21 mouse cellular contexts compared by ENCODE assay signal in genomic region chr4:41504325-41504724, GRCm38 (mm10). TPM values are rescaled to one million over a fixed set of nuclear protein-coding genes. Genes with fewer than 3 reads are reported as not detected.
DNase-seq lines count a peak whose midpoint lies in the region; ATAC-seq and TF ChIP-seq lines count a peak whose summit lies in the region.
"Had no signal": no experiment of that assay in that cellular context is flagged by ENCODE, and none has a peak within 500 bp of the region (broad histone marks: within the 10 kb centered on the region; RNA-seq: fewer than 3 reads in every experiment).

No protein-coding gene starts in this region.

- intact Hi-C loops in gastrocnemius, adult 2 months (cut with DNase I), result no loop called here

- H3K36me3 ChIP-seq in liver, embryonic 14.5 days (replicated peaks; ENCODE audit: control insufficient read depth, insufficient read depth, low read depth), result no peaks in the 10 kb centered on the region
- H3K36me3 ChIP-seq: embryonic facial prominence, embryonic 13.5 days; heart, embryonic 10.5 days; liver, embryonic 13.5 days; neural tube, embryonic 12.5 days had no signal

- H3K4me1 ChIP-seq in liver, embryonic 14.5 days (replicated peaks; ENCODE audit: control insufficient read depth in 2 of 2, insufficient read depth in 2 of 2, low read length in 1 of 2), result peaks cover 0 to 18% of the 10 kb centered on the region in 2 experiments; a peak in 3 of 4 replicates

- ATAC-seq in liver, embryonic 14.5 days (ENCODE audit: insufficient read depth), result no peak

- WGBS in liver, embryonic 14.5 days (ENCODE audit: insufficient replicate concordance), result 57% methylated on average over 5 of the region's 5 CpGs

- no peak overlapping the region for H3K9ac ChIP-seq in liver, embryonic 14.5 days (replicated peaks)
- H3K9ac ChIP-seq: embryonic facial prominence, embryonic 13.5 days; hindbrain, embryonic 14.5 days; liver, embryonic 13.5 days; neural tube, embryonic 12.5 days had no signal

- DNase-seq in gastrocnemius, adult 2 months, result peak; percentile 6
- DNase-seq in gastrocnemius, postnatal 10 days, result no peak
- DNase-seq in liver, embryonic 14.5 days (ENCODE audit: low read depth in 3 of 3, low spot score in 3 of 3), result no peak
- no peak for DNase-seq in liver
- DNase-seq in A20 (ENCODE audit: low read depth, low spot score), result peak; percentile 26
- peak; percentile 61 for DNase-seq in ZHBTc4 (ENCODE audit: low read depth, low spot score)
- DNase-seq in c-Kit-positive CD71-positive TER-119-positive erythroid progenitor cells, embryonic 14.5 days (ENCODE audit: low spot score), result no peak
- DNase-seq: adrenal gland, postnatal 25 days; cerebellum, adult 2 months; gastrocnemius, postnatal 14 days; kidney, adult 2 months; kidney, postnatal 36 days; liver, embryonic 13.5 days; lung, postnatal 36 days; right cerebral cortex, postnatal 14 days had no signal

- H3K9me3 ChIP-seq in liver, embryonic 14.5 days (ENCODE audit: control insufficient read depth, low read length), result no peaks in the 10 kb centered on the region
- H3K9me3 ChIP-seq: embryonic facial prominence, embryonic 13.5 days; heart, embryonic 10.5 days; liver, embryonic 13.5 days; neural tube, embryonic 12.5 days had no signal

- peak; percentile 43 for TF ChIP-seq CTCF in gastrocnemius, adult 2 months (IDR thresholded peaks at IDR 0.05)
- peak; percentile 26; the same call in 1 of the 2 replicates for TF ChIP-seq CTCF in liver, embryonic 14.5 days (IDR thresholded peaks at IDR 0.05; ENCODE audit: low read depth)

- H3K27ac ChIP-seq in gastrocnemius, adult 2 months, result no peak overlapping the region
- H3K27ac ChIP-seq in liver, embryonic 14.5 days, result no peak overlapping the region
- H3K27ac ChIP-seq: embryonic facial prominence, embryonic 13.5 days; heart, embryonic 10.5 days; hindbrain, embryonic 14.5 days; liver, embryonic 13.5 days; neural tube, embryonic 12.5 days had no signal

- no peak overlapping the region for H3K4me2 ChIP-seq in liver, embryonic 14.5 days (ENCODE audit: low read depth)
- H3K4me2 ChIP-seq: embryonic facial prominence, embryonic 13.5 days; hindbrain, embryonic 14.5 days; liver, embryonic 13.5 days; neural tube, embryonic 12.5 days had no signal

- H3K27me3 ChIP-seq in liver, embryonic 14.5 days (ENCODE audit: control insufficient read depth, insufficient read depth, low read length), result peaks cover 42% of the 10 kb centered on the region

- TF ChIP-seq EP300 in liver, embryonic 14.5 days (IDR thresholded peaks at IDR 0.05; ENCODE audit: low read depth), result no peak

- H3K4me3 ChIP-seq in gastrocnemius, adult 2 months, result no peak overlapping the region
- H3K4me3 ChIP-seq in liver, embryonic 14.5 days (ENCODE audit: insufficient read depth in 1 of 2, low read depth in 2 of 2, low read length in 2 of 2), result no peak overlapping the region
- H3K4me3 ChIP-seq: embryonic facial prominence, embryonic 13.5 days; heart, embryonic 10.5 days; liver, embryonic 13.5 days; neural tube, embryonic 12.5 days had no signal

RNA-seq across cellular contexts. Expression of gene AI464131, which starts 1.4 kb away (rescaled TPM):
- 10 to 100 TPM; 75.0 to 87.5 TPM for total RNA-seq in gastrocnemius, adult 2 months (2021)
- 10 to 100 TPM; 75.2 to 77.4 TPM for total RNA-seq in gastrocnemius, postnatal 10 days (2021)
- polyA plus RNA-seq in liver, embryonic 14.5 days (2012; rRNA removed), result 0.39 and 0.44 TPM in 2 replicates
- polyA plus RNA-seq in liver, embryonic 14.5 days (2014; fragmentation: Nextera tagmentation; extraction: Ambion mirVana), result 0.33 and 0.62 TPM in 2 replicates
- total RNA-seq: monocyte, adult 5-6 weeks had no signal

RNA-seq across cellular contexts. Expression of gene 1110017D15Rik, which starts 12.8 kb away (rescaled TPM):
- under 1 TPM in 1 of 2 experiments, not detected in 1; 0.67 TPM for total RNA-seq in gastrocnemius, adult 2 months (2021)
- under 1 TPM in 1 of 2 experiments, not detected in 1; 0.36 TPM for total RNA-seq in gastrocnemius, postnatal 10 days (2021)
- not detected in 2 replicates for polyA plus RNA-seq in liver, embryonic 14.5 days (2012; rRNA removed)
- polyA plus RNA-seq in liver, embryonic 14.5 days (2014; fragmentation: Nextera tagmentation; extraction: Ambion mirVana), result not detected in 2 replicates
- total RNA-seq: heart, postnatal 25 days had no signal
- polyA plus RNA-seq: liver, embryonic 13.5 days had no signal

RNA-seq across cellular contexts. Expression of gene Nudt2, which starts 39.4 kb away (rescaled TPM):
- total RNA-seq in gastrocnemius, adult 2 months (2021), result 10 to 100 TPM; 22.7 to 27.6 TPM
- 10 to 100 TPM; 25.8 to 26.3 TPM for total RNA-seq in gastrocnemius, postnatal 10 days (2021)
- polyA plus RNA-seq in liver, embryonic 14.5 days (2012; rRNA removed), result 7.6 and 13.3 TPM in 2 replicates
- 22.4 and 22.5 TPM in 2 replicates for polyA plus RNA-seq in liver, embryonic 14.5 days (2014; fragmentation: Nextera tagmentation; extraction: Ambion mirVana)

RNA-seq across cellular contexts. Expression of gene Kif24, which starts 39.6 kb away (rescaled TPM):
- total RNA-seq in gastrocnemius, adult 2 months (2021), result under 1 TPM; 0.31 to 0.33 TPM
- 1 to 10 TPM; 1.6 to 3.3 TPM for total RNA-seq in gastrocnemius, postnatal 10 days (2021)
- polyA plus RNA-seq in liver, embryonic 14.5 days (2012; rRNA removed), result 3.4 and 4.2 TPM in 2 replicates
- 4.0 and 4.2 TPM in 2 replicates for polyA plus RNA-seq in liver, embryonic 14.5 days (2014; fragmentation: Nextera tagmentation; extraction: Ambion mirVana)

Comparison
In these comparisons a context has a peak if more than half of its experiments do, and no peak if none do; other contexts are left out.
1. DNase-seq: peak in gastrocnemius, adult 2 months (single experiment), A20 (single experiment) and ZHBTc4 (single experiment); none in gastrocnemius, postnatal 10 days (single experiment), liver, embryonic 14.5 days (0 of 3), liver (single experiment) and c-Kit-positive CD71-positive TER-119-positive erythroid progenitor cells, embryonic 14.5 days (single experiment).